Mouse (Mus musculus) lung, adult 2 months (tissue): Measurements from ENCODE around the gene Ly6g6e. TPM values are rescaled to one million over a fixed set of nuclear protein-coding genes. Genes with fewer than 3 reads are reported as not detected.
"Not testable (repeated sequence)": the region's sequence is repeated elsewhere in the genome, so short reads cannot be mapped to it uniquely, and the experiment has no call there.

Source experiments
- DNase-seq: peaks from one replicate; pipeline ENCODE4 v3.0.0; 2022
- H3K4me1 ChIP-seq: fragments of 200-500 bp; 2 replicates; pipeline ENCODE4 v1.6.1; 2011; ENCODE audit warnings: low read length; ENCODE audit not compliant: control insufficient read depth, insufficient read depth
- H3K4me3 ChIP-seq: fragments of 200-500 bp; replicated peaks from 2 replicates; pipeline ENCODE3; 2011; ENCODE audit warnings: low read depth, mild to moderate bottlenecking, control low read depth, low read length; ENCODE audit errors: extremely low read depth
- CTCF ChIP-seq: fragments of 200-500 bp; IDR thresholded peaks from 2 replicates; pipeline ENCODE4 v1.5.1; 2011; ENCODE audit warnings: mild to moderate bottlenecking, low read length, control low read depth; ENCODE audit not compliant: insufficient read depth
- POLR2A ChIP-seq: fragments of 200-500 bp; IDR thresholded peaks from 2 replicates; pipeline ENCODE4 v1.6.1; 2011; ENCODE audit warnings: low read depth, mild to moderate bottlenecking, control low read depth, low read length, borderline replicate concordance; ENCODE audit errors: extremely low read depth
- WGBS: fragments of 180-500 bp; shearing (Covaris S2); methylation state at CpG from one replicate; pipeline ENCODE4 v1.1.7; 2018; 5-methylcytosine and 5-hydroxymethylcytosine counted together
- polyA plus RNA-seq: library from polyadenylated mRNA; depleted of rRNA; stranded (reverse); fragments of >200 nt; gene quantifications from 2 replicates; pipeline ENCODE4 v1.2.3, GENCODE M21; 2012; rRNA removed

The Ly6g6e gene
- polyA plus RNA-seq, 1 experiment = 25.7 TPM

DNA sequence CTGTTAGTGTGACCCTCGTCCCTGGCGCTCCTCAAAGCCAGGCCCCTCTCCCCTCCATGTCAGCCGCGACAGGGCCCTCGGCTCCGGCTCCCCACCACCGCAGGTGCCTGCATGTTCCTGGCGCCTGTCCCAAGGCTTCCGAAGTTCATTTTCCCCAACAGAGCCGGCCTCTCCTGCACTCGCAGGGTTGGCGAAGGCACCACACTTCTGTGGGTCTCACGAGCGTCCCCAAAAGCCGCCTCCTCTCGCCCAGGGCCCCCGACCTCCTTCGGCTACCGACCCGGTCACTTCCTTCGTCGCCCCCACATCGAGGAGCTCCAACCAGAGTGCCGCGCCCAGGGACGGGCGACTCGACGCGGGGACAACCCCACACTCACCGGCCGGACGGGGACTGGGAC, 44.0 kb downstream of the Ly6g6e start:
- Histone ChIP-seq H3K4me1 (peaks cover 9% of the 10 kb centered on the region), H3K4me3 (peak overlapping the region; percentile 87)
- whole genome bisulfite sequencing = under 1% methylated on average over 33 of the region's 33 CpGs
- DNase-seq = no peak
- TF ChIP-seq CTCF (no peak), POLR2A (no peak)

DNA sequence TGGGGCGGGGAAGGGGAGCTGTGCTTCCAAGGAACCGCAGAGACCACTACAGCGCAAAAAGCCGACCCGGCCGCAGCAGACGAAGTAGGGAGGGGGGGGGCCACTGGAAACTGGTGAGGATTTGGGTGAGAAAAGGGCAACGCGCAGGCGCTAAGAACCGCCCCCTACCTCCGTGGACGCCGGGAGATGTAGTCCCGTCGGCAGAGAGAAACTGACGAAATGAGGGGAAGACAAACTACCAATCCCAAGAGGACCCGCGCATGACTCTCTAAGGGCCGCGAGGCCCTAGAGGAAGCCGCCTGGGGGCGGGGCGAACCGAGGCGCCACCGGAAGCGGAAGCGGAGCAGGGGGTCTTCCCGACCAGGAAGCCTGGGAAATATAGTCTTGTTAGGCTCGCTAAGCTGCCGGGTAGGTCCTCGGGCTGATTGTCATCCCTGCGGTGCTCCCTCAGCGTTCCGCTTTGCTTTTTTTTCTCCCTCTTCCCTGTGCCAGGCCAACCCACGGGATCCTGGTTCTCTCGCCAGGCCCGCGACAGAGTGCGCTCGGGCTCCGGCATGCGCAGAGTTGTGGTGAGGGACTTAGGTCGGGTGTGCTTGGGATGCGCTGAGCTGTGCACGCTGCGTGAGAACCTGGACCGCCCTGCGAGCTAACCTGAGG, 44.6 kb downstream of the Ly6g6e start, which contains the start of gene Gpank1:
TSS of gene Gpank1 (plus strand) at position 313 of the 657 bp plus-strand sequence.
- Histone ChIP-seq H3K4me1 (peaks cover 9% of the 10 kb centered on the region), H3K4me3 (peak within 1 kb of the TSS; percentile 95)
- WGBS = under 1% methylated on average over 50 of the region's 50 CpGs
- peak; percentile 97 for DNase-seq
- TF ChIP-seq POLR2A = peak; percentile 81
- TF ChIP-seq CTCF = no peak

DNA sequence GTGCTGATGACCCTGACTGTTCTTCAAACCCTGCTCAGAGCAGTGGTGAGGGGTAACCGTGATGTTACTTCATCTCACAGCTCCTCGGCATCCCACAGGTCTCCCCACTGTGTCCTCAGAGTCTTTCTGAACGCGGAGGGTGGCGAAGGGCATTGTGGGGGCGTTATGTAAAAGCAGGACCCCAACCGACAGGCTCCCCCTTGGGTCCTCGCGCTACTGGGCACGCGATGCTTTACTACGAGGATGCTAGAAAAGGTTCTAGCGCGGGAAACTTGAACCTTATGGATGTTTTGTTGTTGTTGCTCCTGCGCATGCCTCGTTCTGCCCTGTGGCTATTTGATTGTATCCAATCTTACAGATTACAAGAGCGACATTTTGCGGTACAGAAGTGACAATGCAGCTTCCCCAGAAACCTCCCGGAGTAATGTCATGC, 45.2 kb downstream of the Ly6g6e start, which contains the start of gene Csnk2b:
TSS of gene Csnk2b (minus strand) at position 183 of the 433 bp plus-strand sequence.
- WGBS = 0% methylated on average over 19 of the region's 19 CpGs
- TF ChIP-seq POLR2A (no peak), CTCF (0 out of 2 replicates have a peak, but pooled peaks have one; percentile 4)
- peak within 1 kb of the TSS; percentile 95 for H3K4me3 ChIP-seq
- DNase-seq = peak; percentile 34
- H3K4me1 ChIP-seq = peaks cover 11% of the 10 kb centered on the region

DNA sequence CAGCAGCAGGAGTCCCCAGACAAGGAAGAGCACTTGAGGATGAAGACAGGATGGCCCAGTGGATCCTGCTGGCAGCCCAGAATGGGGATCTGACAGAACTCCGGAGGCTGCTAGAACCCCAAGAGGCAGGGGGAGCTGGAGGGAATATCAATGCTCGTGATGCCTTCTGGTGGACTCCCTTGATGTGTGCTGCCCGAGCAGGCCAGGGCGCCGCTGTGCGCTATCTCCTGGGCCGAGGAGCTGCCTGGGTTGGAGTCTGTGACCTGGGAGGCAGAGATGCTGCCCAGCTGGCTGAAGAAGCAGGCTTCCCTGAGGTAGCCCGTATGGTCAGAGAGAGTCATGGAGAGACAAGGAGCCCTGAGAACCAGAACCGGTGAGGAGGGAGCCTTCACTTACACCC, 46.6 kb downstream of the Ly6g6e start:
- peaks cover 20% of the 10 kb centered on the region for H3K4me1 ChIP-seq
- not testable (repeated sequence) for DNase-seq, H3K4me3 ChIP-seq
- WGBS = 91% methylated on average over 9 of the region's 9 CpGs

DNA sequence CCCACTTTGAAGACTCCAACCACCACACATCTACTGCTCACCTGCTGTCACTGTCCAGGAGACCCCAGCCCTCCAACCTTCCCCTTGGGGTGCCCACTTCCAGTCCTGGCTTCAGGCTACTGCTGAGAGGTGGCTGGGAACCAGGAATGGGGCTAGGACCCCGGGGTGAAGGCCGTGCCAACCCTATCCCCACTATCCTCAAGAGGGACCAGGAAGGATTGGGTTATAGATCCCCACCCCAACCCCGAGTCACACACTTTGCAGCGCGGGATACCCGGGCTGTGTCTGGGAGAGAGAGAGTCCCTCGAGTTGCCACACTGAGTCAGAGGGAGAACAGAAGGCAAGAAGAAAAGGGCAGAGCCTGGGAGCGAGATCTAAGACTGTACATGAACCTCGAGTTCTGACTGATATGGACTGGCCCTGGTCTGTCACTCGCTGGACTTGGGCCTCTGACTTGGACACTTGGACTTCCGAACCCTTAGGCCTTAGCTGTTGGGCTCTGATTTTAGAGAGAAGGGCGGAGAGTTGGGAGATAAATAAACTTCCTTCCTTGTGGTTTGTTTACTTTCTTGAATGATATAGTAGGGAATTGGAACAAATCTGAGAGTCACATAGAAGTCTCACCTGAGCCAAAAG, 47.7 kb downstream of the Ly6g6e start:
- H3K4me3 ChIP-seq, DNase-seq: not testable (repeated sequence)
- peaks cover 20% of the 10 kb centered on the region for H3K4me1 ChIP-seq
- WGBS = 88% methylated on average over 12 of the region's 12 CpGs

DNA sequence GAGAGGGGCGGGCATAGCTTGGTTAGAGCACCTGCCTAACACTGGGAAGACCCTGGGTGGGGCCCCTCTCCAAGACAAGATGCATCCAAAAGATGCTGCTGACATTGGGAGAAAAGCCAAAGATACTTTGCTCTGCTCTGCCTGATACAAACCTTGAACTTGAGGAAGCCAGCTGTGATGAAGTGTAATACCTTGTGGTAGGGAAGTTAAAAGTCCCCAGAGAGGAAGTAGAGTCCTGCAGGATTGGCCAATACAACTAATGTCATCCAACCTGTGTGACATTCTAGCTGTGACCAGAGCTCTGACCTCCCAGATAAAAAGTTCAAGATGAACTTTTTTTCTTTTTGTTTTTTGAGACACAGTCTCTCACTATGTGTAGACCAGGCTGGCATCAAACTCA, 48.4 kb downstream of the Ly6g6e start:
- no peak for TF ChIP-seq CTCF
- no peak for TF ChIP-seq POLR2A
- WGBS = 93% methylated on average over 1 of the region's 1 CpGs
- peaks cover 19% of the 10 kb centered on the region for H3K4me1 ChIP-seq
- no peak for DNase-seq
- no peak overlapping the region for H3K4me3 ChIP-seq

DNA sequence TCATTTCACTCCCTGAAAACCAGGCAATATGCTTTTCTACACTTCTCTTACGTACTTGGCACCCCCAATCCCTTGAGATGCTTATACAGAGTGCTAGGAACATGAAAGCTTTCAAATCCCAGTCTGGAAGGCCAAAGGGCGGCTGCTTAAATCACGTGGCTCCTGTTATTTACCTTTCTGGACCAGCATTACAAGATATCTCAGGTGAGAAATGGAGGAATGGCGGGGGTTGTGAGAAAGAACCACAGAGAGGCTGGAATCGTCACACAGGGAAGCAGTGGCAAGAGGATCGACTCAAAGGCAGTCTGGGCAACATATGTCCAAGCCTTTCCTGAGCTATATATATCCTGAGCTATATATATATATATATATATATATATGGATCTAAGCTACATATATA, 48.9 kb downstream of the Ly6g6e start:
- peak overlapping the region; percentile 26 for H3K4me3 ChIP-seq
- 32% methylated on average over 6 of the region's 6 CpGs for WGBS
- H3K4me1 ChIP-seq = peaks cover 16% of the 10 kb centered on the region
- TF ChIP-seq POLR2A = no peak
- TF ChIP-seq CTCF = no peak
- DNase-seq = no peak

DNA sequence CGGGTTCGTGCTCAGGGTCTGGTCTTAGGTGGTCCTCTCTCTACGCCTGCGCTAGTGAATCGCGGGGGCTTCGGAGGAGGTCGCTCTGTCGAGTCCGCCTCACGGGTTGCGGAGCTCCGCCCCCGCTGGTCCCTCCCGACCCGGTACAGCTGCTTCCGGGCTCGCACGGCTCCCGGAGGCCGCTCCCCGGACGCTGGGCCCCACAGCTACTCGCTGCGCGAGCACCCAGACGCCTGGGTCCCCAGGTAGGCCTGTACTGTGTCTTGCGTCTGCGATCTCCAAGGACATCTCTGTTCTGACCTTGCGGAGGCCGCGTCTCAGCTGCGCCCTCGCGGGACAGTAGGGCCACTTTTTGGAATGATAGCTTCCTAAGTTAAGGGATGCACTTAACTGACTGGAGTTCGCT, 49.5 kb downstream of the Ly6g6e start, which contains the start of gene D17H6S53E:
TSS of gene D17H6S53E (plus strand) at position 168 of the 406 bp plus-strand sequence.
- 1% methylated on average over 36 of the region's 36 CpGs for WGBS
- peak within 1 kb of the TSS; percentile 69 for H3K4me3 ChIP-seq
- no peak for TF ChIP-seq CTCF
- TF ChIP-seq POLR2A = peak; percentile 75
- H3K4me1 ChIP-seq = peaks cover 16% of the 10 kb centered on the region
- DNase-seq = peak; percentile 77

DNA sequence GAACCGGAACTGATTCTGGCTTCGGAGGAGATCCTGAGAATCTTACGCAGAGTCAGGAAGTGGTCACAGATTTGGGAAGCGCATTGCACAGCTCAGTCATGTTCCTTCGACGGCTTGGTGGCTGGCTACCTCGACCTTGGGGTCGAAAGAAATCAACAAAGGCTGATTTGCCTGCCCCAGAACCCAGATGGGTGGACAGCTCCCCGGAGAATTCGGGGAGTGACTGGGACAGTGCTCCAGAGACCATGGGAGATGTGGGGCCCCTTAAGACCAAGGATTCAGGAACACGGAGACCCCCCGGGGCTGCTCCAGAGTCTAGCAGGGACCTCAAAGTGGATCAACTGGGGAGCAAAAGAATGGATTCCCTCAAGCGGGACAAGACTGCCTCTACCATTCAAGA, 50.3 kb downstream of the Ly6g6e start:
- H3K4me1 ChIP-seq = peaks cover 16% of the 10 kb centered on the region
- H3K4me3 ChIP-seq = peak overlapping the region; percentile 69
- TF ChIP-seq POLR2A = no peak
- TF ChIP-seq CTCF = no peak
- 44% methylated on average over 13 of the region's 13 CpGs for WGBS
- DNase-seq = no peak

Other genes starting within 250 kb of the Ly6g6e start
- gene Stk19, start 240.0 kb upstream of the Ly6g6e start, polyA plus RNA-seq = 45.1 and 46.0 TPM in 2 replicates
- gene Dxo, start 239.9 kb upstream of the Ly6g6e start, polyA plus RNA-seq = 45.6 and 58.1 TPM in 2 replicates
- 77.8 and 94.8 TPM in 2 replicates for gene Skiv2l, start 226.7 kb upstream of the Ly6g6e start, polyA plus RNA-seq
- 22.4 and 23.2 TPM in 2 replicates for gene Nelfe, start 226.5 kb upstream of the Ly6g6e start, polyA plus RNA-seq
- 20.8 and 23.8 TPM in 2 replicates for gene Cfb, start 214.4 kb upstream of the Ly6g6e start, polyA plus RNA-seq
- 10.6 and 12.3 TPM in 2 replicates for gene Zbtb12, start 197.4 kb upstream of the Ly6g6e start, polyA plus RNA-seq
- not detected in 2 replicates for gene Gm20547, start 194.9 kb upstream of the Ly6g6e start, polyA plus RNA-seq
- gene C2, start 178.6 kb upstream of the Ly6g6e start, polyA plus RNA-seq = 25.8 and 27.7 TPM in 2 replicates
- gene Ehmt2, start 178.4 kb upstream of the Ly6g6e start, polyA plus RNA-seq = 192 and 199 TPM in 2 replicates
- gene Slc44a4, start 162.4 kb upstream of the Ly6g6e start, polyA plus RNA-seq = 11.6 and 13.5 TPM in 2 replicates
- gene Neu1, start 145.6 kb upstream of the Ly6g6e start, polyA plus RNA-seq = 40.4 and 46.6 TPM in 2 replicates
- 20.1 and 93.1 TPM in 2 replicates for gene Hspa1b, start 117.7 kb upstream of the Ly6g6e start, polyA plus RNA-seq
- gene Gm20481, start 107.0 kb upstream of the Ly6g6e start, polyA plus RNA-seq = not detected in 2 replicates
- gene Hspa1a, start 104.7 kb upstream of the Ly6g6e start, polyA plus RNA-seq = 12.9 and 66.3 TPM in 2 replicates
- gene Hspa1l, start 104.2 kb upstream of the Ly6g6e start, polyA plus RNA-seq = 0.81 and 1.3 TPM in 2 replicates
- 42.3 and 51.6 TPM in 2 replicates for gene Lsm2, start 95.0 kb upstream of the Ly6g6e start, polyA plus RNA-seq
- gene Vars, start 75.9 kb upstream of the Ly6g6e start, polyA plus RNA-seq = 119 and 159 TPM in 2 replicates
- 4.0 and 4.2 TPM in 2 replicates for gene Vwa7, start 60.3 kb upstream of the Ly6g6e start, polyA plus RNA-seq
- 2.1 and 2.8 TPM in 2 replicates for gene Sapcd1, start 48.9 kb upstream of the Ly6g6e start, polyA plus RNA-seq
- 5.4 and 6.0 TPM in 2 replicates for gene Msh5, start 30.2 kb upstream of the Ly6g6e start, polyA plus RNA-seq
- 124 and 153 TPM in 2 replicates for gene Clic1, start 26.9 kb upstream of the Ly6g6e start, polyA plus RNA-seq
- gene Ddah2, start 17.9 kb upstream of the Ly6g6e start, polyA plus RNA-seq = 137 and 141 TPM in 2 replicates
- gene Ly6g6c, start 11.5 kb upstream of the Ly6g6e start, polyA plus RNA-seq = 3.8 and 90.0 TPM in 2 replicates
- gene Mpig6b, start 10.7 kb upstream of the Ly6g6e start, polyA plus RNA-seq = 1.0 and 2.1 TPM in 2 replicates
- 14.5 and 16.7 TPM in 2 replicates for gene Ly6g6d, start 1.2 kb downstream of the Ly6g6e start, polyA plus RNA-seq
- 0.16 and 0.84 TPM in 2 replicates for gene Ly6g6f, start 8.7 kb downstream of the Ly6g6e start, polyA plus RNA-seq
- gene Abhd16a, start 12.4 kb downstream of the Ly6g6e start, polyA plus RNA-seq = 196 and 245 TPM in 2 replicates
- gene Ly6g5c, start 31.4 kb downstream of the Ly6g6e start, polyA plus RNA-seq = not detected in 2 replicates
- gene Ly6g5b, start 38.5 kb downstream of the Ly6g6e start, polyA plus RNA-seq = 1.4 and 2.0 TPM in 2 replicates
- gene Gpank1, start 44.6 kb downstream of the Ly6g6e start, polyA plus RNA-seq = 17.9 and 21.9 TPM in 2 replicates
- gene Csnk2b, start 45.2 kb downstream of the Ly6g6e start, polyA plus RNA-seq = 232 and 297 TPM in 2 replicates
- 12.1 and 12.9 TPM in 2 replicates for gene D17H6S53E, start 49.5 kb downstream of the Ly6g6e start, polyA plus RNA-seq
- 0.12 TPM in 1 of 2 replicates, not detected in the other for gene Apom, start 55.1 kb downstream of the Ly6g6e start, polyA plus RNA-seq
- 227 and 234 TPM in 2 replicates for gene Bag6, start 58.3 kb downstream of the Ly6g6e start, polyA plus RNA-seq
- 327 and 373 TPM in 2 replicates for gene Prrc2a, start 88.0 kb downstream of the Ly6g6e start, polyA plus RNA-seq
- 1.4 and 1.6 TPM in 2 replicates for gene Aif1, start 99.2 kb downstream of the Ly6g6e start, polyA plus RNA-seq
- 19.7 and 37.0 TPM in 2 replicates for gene Lst1, start 111.5 kb downstream of the Ly6g6e start, polyA plus RNA-seq
- gene Ltb, start 117.5 kb downstream of the Ly6g6e start, polyA plus RNA-seq = 28.1 and 29.9 TPM in 2 replicates
- 2.1 and 2.5 TPM in 2 replicates for gene Tnf, start 125.1 kb downstream of the Ly6g6e start, polyA plus RNA-seq
- 1.0 and 1.1 TPM in 2 replicates for gene Lta, start 128.4 kb downstream of the Ly6g6e start, polyA plus RNA-seq
- 1.2 TPM in 1 of 2 replicates, not detected in the other for gene Gm16181, start 143.9 kb downstream of the Ly6g6e start, polyA plus RNA-seq
- gene Atp6v1g2, start 156.8 kb downstream of the Ly6g6e start, polyA plus RNA-seq = 6.3 and 8.1 TPM in 2 replicates
- 16.5 and 21.6 TPM in 2 replicates for gene Nfkbil1, start 158.9 kb downstream of the Ly6g6e start, polyA plus RNA-seq
- 245 and 304 TPM in 2 replicates for gene Ddx39b, start 164.8 kb downstream of the Ly6g6e start, polyA plus RNA-seq
- 878 and 1,286 TPM in 2 replicates for gene H2-D1, start 185.8 kb downstream of the Ly6g6e start, polyA plus RNA-seq
- gene H2-Q1, start 243.5 kb downstream of the Ly6g6e start, polyA plus RNA-seq = 0.49 and 0.71 TPM in 2 replicates